Mouse (Mus musculus) forebrain, postnatal 0 days (tissue): ENCODE measurements at regions not wholly inside any gene's neighbourhood (a gene's known extent, or its start where the extent isn't known, plus 50 kb on each side); places are given as distances from the start of the nearest gene placed in this dataset.

Experiments
- ATAC-seq: fragments of 200-750 bp; cut with Nextera tagmentation; 2 replicates; pipeline ENCODE4 v1.8.0; 2017; ENCODE audit warnings: mild to moderate bottlenecking, moderate library complexity
- DNase-seq: peaks from one replicate; pipeline ENCODE4 v3.0.0-alpha.2; 2015
- H3K27ac ChIP-seq: fragments of 300-500 bp; sonication (generic); 2 replicates; pipeline ENCODE4 v1.5.1; 2014; ENCODE audit warnings: low read depth, mild to moderate bottlenecking, antibody characterized with exemption, low read length, moderate library complexity, mixed read lengths
- H3K27me3 ChIP-seq: fragments of 300-500 bp; sonication (generic); 2 replicates; pipeline ENCODE4 v1.6.1; 2014; ENCODE audit warnings: mild to moderate bottlenecking, low read length, mixed read lengths; ENCODE audit not compliant: insufficient read depth
- H3K36me3 ChIP-seq: fragments of 300-500 bp; sonication (generic); 2 replicates; pipeline ENCODE4 v1.6.1; 2014; ENCODE audit warnings: mild to moderate bottlenecking, moderate library complexity; ENCODE audit not compliant: insufficient read depth
- H3K4me1 ChIP-seq: fragments of 300-500 bp; sonication (generic); 2 replicates; pipeline ENCODE4 v1.6.1; 2014; ENCODE audit warnings: antibody characterized with exemption; ENCODE audit not compliant: insufficient read depth
- H3K4me2 ChIP-seq: fragments of 300-500 bp; sonication (generic); 2 replicates; pipeline ENCODE4 v1.6.1; 2014; ENCODE audit warnings: low read depth, mild to moderate bottlenecking, moderate library complexity
- H3K4me3 ChIP-seq: fragments of 300-500 bp; sonication (generic); 2 replicates; pipeline ENCODE4 v1.5.1; 2014; ENCODE audit warnings: low read depth, low read length, mixed read lengths
- H3K9ac ChIP-seq: fragments of 300-500 bp; sonication (generic); 2 replicates; pipeline ENCODE4 v1.6.1; 2014; ENCODE audit warnings: mild to moderate bottlenecking
- H3K9me3 ChIP-seq: fragments of 300-500 bp; sonication (generic); 2 replicates; pipeline ENCODE4 v1.6.1; 2016; ENCODE audit warnings: low read length
- CTCF ChIP-seq: sonication (generic); IDR thresholded peaks from 2 replicates; pipeline ENCODE4 v1.5.1; 2016; ENCODE audit warnings: antibody characterized with exemption, control low read depth, low read depth
- WGBS: fragments of 180-500 bp; shearing (Covaris S2); extraction: QIAGEN DNeasy Blood & Tissue Kit; methylation state at CpG from one replicate; pipeline ENCODE4 v1.1.7; 2014; 5-methylcytosine and 5-hydroxymethylcytosine counted together

- no peaks in the 10 kb centered on the region for H3K9me3 ChIP-seq
- H3K4me3 ChIP-seq: no peak overlapping the region
- no peak overlapping the region for H3K4me2 ChIP-seq
- no peaks in the 10 kb centered on the region for H3K4me1 ChIP-seq
- no peak for TF ChIP-seq CTCF
- H3K27me3 ChIP-seq: no peaks in the 10 kb centered on the region
- 78% methylated on average over 5 of the region's 5 CpGs for WGBS
- DNase-seq: no peak
- ATAC-seq: no peak
- no peak overlapping the region for H3K9ac ChIP-seq
- H3K36me3 ChIP-seq: no peaks in the 10 kb centered on the region
- no peak overlapping the region for H3K27ac ChIP-seq
Measured at GRCm38 (mm10) chr4:153303521-153303920, 179.1 kb downstream of the Ajap1 start.

- Histone ChIP-seq H3K9ac (no peak overlapping the region), H3K36me3 (no peaks in the 10 kb centered on the region), H3K4me3 (no peak overlapping the region), H3K4me2 (no peak overlapping the region), H3K4me1 (no peaks in the 10 kb centered on the region), H3K9me3 (peaks cover 3% of the 10 kb centered on the region; the same call in 1 of the 2 replicates), H3K27ac (no peak overlapping the region), H3K27me3 (no peaks in the 10 kb centered on the region)
- no peak for ATAC-seq
- WGBS: 94% methylated on average over 4 of the region's 4 CpGs
- no peak for DNase-seq
- TF ChIP-seq CTCF: no peak
Measured at GRCm38 (mm10) chr4:153302855-153303254, 179.8 kb downstream of the Ajap1 start.

GRCm38 (mm10) chr4:153298277-153298676 lies 184.3 kb downstream of the Ajap1 start:
- H3K36me3 ChIP-seq: no peaks in the 10 kb centered on the region
- no peak for TF ChIP-seq CTCF
- no peaks in the 10 kb centered on the region for H3K27me3 ChIP-seq
- no peak for DNase-seq
- H3K27ac ChIP-seq: no peak overlapping the region
- no peaks in the 10 kb centered on the region for H3K4me1 ChIP-seq
- peaks cover 3% of the 10 kb centered on the region; the same call in 1 of the 2 replicates for H3K9me3 ChIP-seq
- H3K4me3 ChIP-seq: no peak overlapping the region
- no peak overlapping the region for H3K4me2 ChIP-seq
- H3K9ac ChIP-seq: no peak overlapping the region
- no peak for ATAC-seq
- WGBS: 90% methylated on average over 5 of the region's 5 CpGs

- Histone ChIP-seq H3K27ac (no peak overlapping the region), H3K4me2 (no peak overlapping the region), H3K27me3 (no peaks in the 10 kb centered on the region), H3K9ac (no peak overlapping the region), H3K36me3 (no peaks in the 10 kb centered on the region), H3K4me1 (no peaks in the 10 kb centered on the region), H3K4me3 (no peak overlapping the region), H3K9me3 (peaks cover 3% of the 10 kb centered on the region; the same call in 1 of the 2 replicates)
- ATAC-seq (no peak), DNase-seq (no peak)
- 36% methylated on average over 6 of the region's 6 CpGs for WGBS
- TF ChIP-seq CTCF: no peak
Measured at GRCm38 (mm10) chr4:153294828-153295227, 187.8 kb downstream of the Ajap1 start.

GRCm38 (mm10) chr4:153293137-153293536 lies 189.5 kb downstream of the Ajap1 start:
- Histone ChIP-seq H3K36me3 (no peaks in the 10 kb centered on the region), H3K4me3 (no peak overlapping the region), H3K27me3 (no peaks in the 10 kb centered on the region), H3K9ac (no peak overlapping the region), H3K27ac (no peak overlapping the region), H3K4me1 (no peaks in the 10 kb centered on the region), H3K9me3 (peaks cover 2% of the 10 kb centered on the region; the same call in 1 of the 2 replicates), H3K4me2 (no peak overlapping the region)
- TF ChIP-seq CTCF: no peak
- WGBS: 38% methylated on average over 3 of the region's 3 CpGs
- DNase-seq (no peak), ATAC-seq (no peak)

- Histone ChIP-seq H3K36me3 (no peaks in the 10 kb centered on the region), H3K4me2 (no peak overlapping the region), H3K9ac (no peak overlapping the region), H3K27ac (no peak overlapping the region), H3K27me3 (no peaks in the 10 kb centered on the region), H3K4me3 (no peak overlapping the region), H3K9me3 (no peaks in the 10 kb centered on the region), H3K4me1 (no peaks in the 10 kb centered on the region)
- 79% methylated on average over 8 of the region's 8 CpGs for WGBS
- ATAC-seq: no peak
- no peak for DNase-seq
- no peak for TF ChIP-seq CTCF
Measured at GRCm38 (mm10) chr4:153288362-153288761, 194.2 kb downstream of the Ajap1 start.

GRCm38 (mm10) chr4:153284209-153284608 lies 198.4 kb downstream of the Ajap1 start:
- no peak overlapping the region for H3K9ac ChIP-seq
- no peak overlapping the region for H3K27ac ChIP-seq
- no peak overlapping the region for H3K4me3 ChIP-seq
- no peak overlapping the region for H3K4me2 ChIP-seq
- no peaks in the 10 kb centered on the region for H3K9me3 ChIP-seq
- no peak for ATAC-seq
- 86% methylated on average over 5 of the region's 5 CpGs for WGBS
- no peaks in the 10 kb centered on the region for H3K4me1 ChIP-seq
- H3K27me3 ChIP-seq: no peaks in the 10 kb centered on the region
- no peak for DNase-seq
- TF ChIP-seq CTCF: no peak
- no peaks in the 10 kb centered on the region for H3K36me3 ChIP-seq

- Histone ChIP-seq H3K4me1 (no peaks in the 10 kb centered on the region), H3K27me3 (no peaks in the 10 kb centered on the region), H3K4me3 (no peak overlapping the region), H3K27ac (no peak overlapping the region), H3K9me3 (no peaks in the 10 kb centered on the region), H3K9ac (no peak overlapping the region), H3K36me3 (no peaks in the 10 kb centered on the region), H3K4me2 (no peak overlapping the region)
- DNase-seq (no peak), ATAC-seq (no peak)
- 52% methylated on average over 5 of the region's 5 CpGs for WGBS
- no peak for TF ChIP-seq CTCF
Measured at GRCm38 (mm10) chr4:153276571-153276970, 206.0 kb downstream of the Ajap1 start.
